Mouse (Mus musculus) liver, adult 2 months (tissue): ENCODE results near the gene Mtg1. TPM values are rescaled to one million over a fixed set of nuclear protein-coding genes. Genes with fewer than 3 reads are reported as not detected.

Source experiments
- DNase-seq: peaks from one replicate; pipeline ENCODE4 v3.0.0-alpha.2; 2011; ENCODE audit warnings: low read depth, low spot score; ENCODE audit errors: extremely low read depth
- H3K27ac ChIP-seq: fragments of 200-500 bp; replicated peaks from 2 replicates; pipeline ENCODE4 v1.5.1; 2012; ENCODE audit warnings: low read depth, mild to moderate bottlenecking, control low read depth, inconsistent platforms, low read length; ENCODE audit not compliant: insufficient read depth
- H3K27me3 ChIP-seq: fragments of 200-500 bp; 2 replicates; pipeline ENCODE4 v1.6.1; 2012; ENCODE audit warnings: mild to moderate bottlenecking, moderate library complexity, low read length, inconsistent platforms; ENCODE audit not compliant: control insufficient read depth, insufficient read depth
- H3K36me3 ChIP-seq: fragments of 200-500 bp; 2 replicates; pipeline ENCODE4 v1.6.1; 2012; ENCODE audit warnings: low read length, inconsistent platforms; ENCODE audit not compliant: control insufficient read depth, insufficient read depth
- H3K4me1 ChIP-seq: fragments of 200-500 bp; 2 replicates; pipeline ENCODE4 v1.6.1; 2011; ENCODE audit warnings: low read length; ENCODE audit not compliant: control insufficient read depth, insufficient read depth
- H3K4me3 ChIP-seq: fragments of 200-500 bp; 2 replicates; pipeline ENCODE4 v1.5.1; 2011; ENCODE audit warnings: low read depth, mild to moderate bottlenecking, control low read depth, low read length, moderate library complexity; ENCODE audit not compliant: insufficient read depth
- H3K79me2 ChIP-seq: fragments of 200-500 bp; 2 replicates; pipeline ENCODE4 v1.6.1; 2012; ENCODE audit warnings: inconsistent platforms, mild to moderate bottlenecking, low read length, moderate library complexity; ENCODE audit not compliant: control insufficient read depth, insufficient read depth
- H3K9ac ChIP-seq: fragments of 200-500 bp; 2 replicates; pipeline ENCODE4 v1.6.1; 2012; ENCODE audit warnings: low read depth, mild to moderate bottlenecking, control low read depth, inconsistent platforms, low read length
- CTCF ChIP-seq: fragments of 200-500 bp; IDR thresholded peaks from 2 replicates; pipeline ENCODE4 v1.5.1; 2011; ENCODE audit warnings: low read depth, low read length, control low read depth
- POLR2A ChIP-seq: fragments of 200-500 bp; IDR thresholded peaks from 2 replicates; pipeline ENCODE4 v1.6.1; 2011; ENCODE audit warnings: low read length, control low read depth; ENCODE audit not compliant: insufficient read depth; ENCODE audit errors: extremely low read depth
- WGBS: fragments of 180-500 bp; shearing (Covaris S2); methylation state at CpG from one replicate; pipeline ENCODE4 v1.1.7; 2018; 5-methylcytosine and 5-hydroxymethylcytosine counted together
- polyA plus RNA-seq: library from polyadenylated mRNA; depleted of rRNA; stranded (reverse); fragments of >200 nt; gene quantifications from 2 replicates; pipeline ENCODE4 v1.2.3, GENCODE M21; 2012
- total RNA-seq: library from RNA; depleted of rRNA; stranded (reverse); fragments of >200 nt; gene quantifications from 2 replicates; pipeline ENCODE4 v1.2.3, GENCODE M21; 2014

Mtg1 gene
- total and polyA plus RNA-seq, 2 experiments = 17.4 to 29.7 TPM

DNA sequence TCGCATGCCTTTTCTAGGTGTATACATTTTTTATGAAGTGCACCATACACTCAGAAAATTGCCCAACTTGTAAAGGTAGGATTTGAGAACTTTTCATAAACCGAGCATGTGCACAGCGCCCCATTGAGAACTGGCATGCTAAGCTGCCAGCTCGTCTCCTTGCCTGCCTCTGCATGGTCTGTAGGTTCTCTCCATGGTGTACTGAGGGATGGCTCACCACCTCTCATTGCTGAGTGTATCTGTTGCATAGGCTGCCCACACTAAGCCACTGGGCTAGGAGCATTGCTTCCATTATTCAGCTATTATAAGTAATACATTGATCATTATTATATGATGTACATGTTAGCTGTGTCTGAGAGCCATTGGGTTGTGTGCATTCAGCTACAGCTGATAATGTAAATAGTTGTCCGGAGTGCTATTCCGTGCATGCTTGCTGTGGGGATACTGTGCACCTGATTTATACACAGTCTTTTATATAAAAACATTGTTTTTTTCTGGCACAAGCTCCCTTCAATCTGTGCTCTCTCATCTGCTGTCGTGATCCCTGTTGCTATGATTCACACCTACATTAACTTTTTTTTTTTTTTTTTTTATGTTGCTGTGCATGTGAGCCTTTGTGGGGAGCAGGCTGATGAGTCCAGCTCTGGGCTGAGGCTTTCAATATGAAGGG, 50.5 kb downstream of the Mtg1 start:
- H3K9ac ChIP-seq = no peak overlapping the region
- H3K36me3 ChIP-seq = no peaks in the 10 kb centered on the region
- H3K4me3 ChIP-seq = no peak overlapping the region
- TF ChIP-seq POLR2A (no peak), CTCF (no peak)
- H3K27ac ChIP-seq = no peak overlapping the region
- H3K27me3 ChIP-seq = no peaks in the 10 kb centered on the region
- no peaks in the 10 kb centered on the region for H3K4me1 ChIP-seq
- no peak for DNase-seq
- no peaks in the 10 kb centered on the region for H3K79me2 ChIP-seq
- 82% methylated on average over 7 of the region's 7 CpGs for WGBS

DNA sequence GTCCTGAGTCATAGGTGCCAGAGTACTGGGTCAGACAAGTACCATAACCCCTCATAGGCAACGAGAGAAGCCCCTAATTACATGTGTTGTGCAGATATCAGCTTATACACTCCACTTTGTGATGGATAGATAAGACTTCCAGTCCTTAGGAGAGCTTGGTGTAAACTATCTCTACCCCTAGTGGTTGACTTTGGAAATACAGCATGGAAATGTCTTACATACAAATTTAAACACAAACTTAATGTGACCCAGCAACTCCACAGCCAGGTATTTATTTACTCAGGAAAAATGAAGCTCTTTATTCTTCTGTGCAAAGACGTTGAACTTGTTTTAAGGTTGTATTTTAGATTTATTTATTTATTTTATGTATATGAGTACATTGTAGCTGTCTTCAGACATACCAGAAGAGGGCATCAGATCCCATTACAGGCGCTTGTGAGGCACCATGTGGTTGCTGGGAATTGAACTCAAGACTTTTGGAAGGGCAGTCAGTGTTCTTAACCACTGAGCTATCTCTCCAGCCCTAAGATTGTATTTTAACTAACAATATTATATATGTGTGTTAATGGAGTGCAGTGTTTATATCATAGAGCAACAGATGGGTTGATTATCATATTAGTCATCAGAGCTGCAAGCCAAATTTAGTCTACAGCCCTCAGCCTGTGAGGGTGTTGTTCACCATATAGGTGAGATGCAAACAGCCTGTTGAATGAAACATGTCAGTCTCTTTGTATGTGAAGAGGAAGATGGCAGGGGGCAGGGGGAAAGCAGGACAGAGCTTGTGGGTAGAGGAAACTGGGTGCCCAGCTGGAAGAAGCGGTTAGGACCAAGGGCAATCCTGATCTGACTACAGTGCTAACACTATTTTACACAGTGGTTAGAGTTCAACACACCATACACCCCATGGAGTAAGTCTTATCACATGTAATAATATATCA, 51.3 kb downstream of the Mtg1 start:
- TF ChIP-seq CTCF (peak; percentile 42), POLR2A (no peak)
- H3K27me3 ChIP-seq = no peaks in the 10 kb centered on the region
- H3K4me1 ChIP-seq = no peaks in the 10 kb centered on the region
- WGBS = 62% methylated on average over 4 of the region's 4 CpGs
- DNase-seq = peak; percentile 52
- H3K9ac ChIP-seq = no peak overlapping the region
- H3K79me2 ChIP-seq = no peaks in the 10 kb centered on the region
- no peak overlapping the region for H3K27ac ChIP-seq
- no peaks in the 10 kb centered on the region for H3K36me3 ChIP-seq
- H3K4me3 ChIP-seq = no peak overlapping the region

DNA sequence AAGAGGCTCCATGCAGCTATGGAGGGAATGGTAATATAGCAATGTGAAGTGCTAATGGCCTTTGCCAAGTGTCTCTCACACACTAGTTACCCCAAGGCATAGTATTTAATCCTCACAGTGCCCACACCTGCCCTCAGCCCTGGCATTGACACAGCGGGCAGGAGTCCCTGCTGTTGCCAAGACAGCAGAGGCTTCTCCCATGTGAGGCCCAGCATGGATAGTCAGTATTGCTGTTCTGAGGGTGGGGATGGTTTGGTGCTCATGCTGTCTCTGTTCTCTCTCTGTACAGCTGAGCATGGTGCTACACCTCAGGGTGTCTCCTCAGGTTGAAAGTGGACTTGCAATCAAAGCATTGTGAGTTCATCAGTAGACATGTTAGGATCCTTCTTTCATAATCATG, 53.1 kb downstream of the Mtg1 start:
- H3K27ac ChIP-seq = no peak overlapping the region
- H3K79me2 ChIP-seq = no peaks in the 10 kb centered on the region
- H3K4me3 ChIP-seq = no peak overlapping the region
- no peaks in the 10 kb centered on the region for H3K27me3 ChIP-seq
- H3K9ac ChIP-seq = no peak overlapping the region
- no peak for DNase-seq
- H3K36me3 ChIP-seq = no peaks in the 10 kb centered on the region
- no peak for TF ChIP-seq CTCF
- no peak for TF ChIP-seq POLR2A
- H3K4me1 ChIP-seq = no peaks in the 10 kb centered on the region
- WGBS = 100% methylated on average over 1 of the region's 1 CpGs

- Histone ChIP-seq H3K79me2 (no peaks in the 10 kb centered on the region), H3K9ac (no peak overlapping the region), H3K27ac (no peak overlapping the region), H3K4me1 (no peaks in the 10 kb centered on the region), H3K36me3 (no peaks in the 10 kb centered on the region), H3K27me3 (no peaks in the 10 kb centered on the region), H3K4me3 (no peak overlapping the region)
- DNase-seq = no peak
- TF ChIP-seq POLR2A = no peak
- TF ChIP-seq CTCF = no peak
- WGBS = 54% methylated on average over 2 of the region's 2 CpGs
Measured at GRCm38 (mm10) chr7:140192445-140192844, 55.1 kb downstream of the Mtg1 start.

DNA sequence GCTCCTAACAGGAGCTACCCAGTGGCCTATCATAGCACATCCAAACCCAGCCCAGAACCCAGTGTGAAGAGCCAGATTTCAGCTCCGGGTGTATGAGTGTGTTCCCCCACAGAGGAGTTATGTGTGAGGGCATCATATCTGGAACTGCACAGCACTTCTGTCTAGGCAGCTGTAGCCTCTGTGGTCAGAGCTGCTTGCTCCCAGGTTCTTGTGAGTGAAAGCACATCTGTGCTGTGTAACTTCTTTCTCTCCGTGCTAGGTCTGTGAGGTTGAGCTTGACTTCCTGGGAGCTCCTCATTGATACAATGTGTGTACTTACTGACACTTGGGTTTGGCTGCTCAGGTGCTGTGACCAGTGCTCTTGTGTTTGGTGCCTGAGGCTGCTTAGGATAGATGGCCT, 55.5 kb downstream of the Mtg1 start:
- H3K4me3 ChIP-seq = no peak overlapping the region
- DNase-seq = no peak
- H3K4me1 ChIP-seq = no peaks in the 10 kb centered on the region
- no peak overlapping the region for H3K9ac ChIP-seq
- H3K79me2 ChIP-seq = no peaks in the 10 kb centered on the region
- WGBS = 81% methylated on average over 2 of the region's 2 CpGs
- no peaks in the 10 kb centered on the region for H3K27me3 ChIP-seq
- H3K27ac ChIP-seq = no peak overlapping the region
- no peak for TF ChIP-seq POLR2A
- H3K36me3 ChIP-seq = no peaks in the 10 kb centered on the region

GRCm38 (mm10) chr7:140194031-140194430, 56.7 kb downstream of the Mtg1 start:
- TF ChIP-seq POLR2A (no peak), CTCF (no peak)
- 79% methylated on average over 4 of the region's 4 CpGs for WGBS
- H3K27me3 ChIP-seq = no peaks in the 10 kb centered on the region
- DNase-seq = no peak
- H3K4me1 ChIP-seq = no peaks in the 10 kb centered on the region
- H3K9ac ChIP-seq = no peak overlapping the region
- no peaks in the 10 kb centered on the region for H3K79me2 ChIP-seq
- no peak overlapping the region for H3K4me3 ChIP-seq
- H3K36me3 ChIP-seq = no peaks in the 10 kb centered on the region
- no peak overlapping the region for H3K27ac ChIP-seq
